Mouse (Mus musculus) megakaryocyte progenitor cell, adult 5-6 weeks (primary cell): ENCODE measurements around the gene Gprc5a. TPM values are rescaled to one million over a fixed set of nuclear protein-coding genes. Genes with fewer than 3 reads are reported as not detected.

ENCODE experiments used
- total RNA-seq, 2 experiments: library from RNA; stranded (forward) in 1 of 2; stranded (reverse) in 1 of 2; fragments of 157-497, 149-512 nt in 1 of 2; fragments of 200-1000 nt in 1 of 2; gene quantifications; 2 replicates each; pipeline versions ENCODE4 v1.2.3 to v1.2.4; 2015 to 2017

Gene Gprc5a
- total RNA-seq, 2 experiments from 2014 or later, result not detected

Other genes starting within 250 kb of the Gprc5a start
- gene Crebl2, start 235.5 kb upstream of the Gprc5a start, total RNA-seq (2015), result 2.0 and 4.5 TPM in 2 replicates
- 2.5 and 4.1 TPM in 2 replicates for gene Crebl2, start 235.5 kb upstream of the Gprc5a start, total RNA-seq (2017)
- gene Gpr19, start 167.1 kb upstream of the Gprc5a start, total RNA-seq (2015), result 7.7 and 12.8 TPM in 2 replicates
- 7.2 and 7.6 TPM in 2 replicates for gene Gpr19, start 167.1 kb upstream of the Gprc5a start, total RNA-seq (2017)
- gene Cdkn1b, start 145.2 kb upstream of the Gprc5a start, total RNA-seq (2015), result 20.1 and 21.1 TPM in 2 replicates
- 36.8 and 39.1 TPM in 2 replicates for gene Cdkn1b, start 145.2 kb upstream of the Gprc5a start, total RNA-seq (2017)
- 0.05 TPM in 1 of 2 replicates, not detected in the other for gene Apold1, start 83.9 kb upstream of the Gprc5a start, total RNA-seq (2015)
- gene Apold1, start 83.9 kb upstream of the Gprc5a start, total RNA-seq (2017), result 0.10 TPM in 1 of 2 replicates, not detected in the other
- 52.4 and 69.7 TPM in 2 replicates for gene Ddx47, start 54.0 kb upstream of the Gprc5a start, total RNA-seq (2015)
- gene Ddx47, start 54.0 kb upstream of the Gprc5a start, total RNA-seq (2017), result 95.0 and 96.0 TPM in 2 replicates
- gene Gprc5d, start 52.6 kb downstream of the Gprc5a start, total RNA-seq (2015), result not detected in 2 replicates
- gene Gprc5d, start 52.6 kb downstream of the Gprc5a start, total RNA-seq (2017), result not detected in 2 replicates
- gene Fam234b, start 132.3 kb downstream of the Gprc5a start, total RNA-seq (2015), result 5.9 and 6.5 TPM in 2 replicates
- gene Fam234b, start 132.3 kb downstream of the Gprc5a start, total RNA-seq (2017), result 5.4 and 6.8 TPM in 2 replicates
- 12.9 and 15.0 TPM in 2 replicates for gene Hebp1, start 132.4 kb downstream of the Gprc5a start, total RNA-seq (2015)
- gene Hebp1, start 132.4 kb downstream of the Gprc5a start, total RNA-seq (2017), result 20.0 and 21.2 TPM in 2 replicates
- not detected in 2 replicates for gene Gsg1, start 188.7 kb downstream of the Gprc5a start, total RNA-seq (2015)
- gene Gsg1, start 188.7 kb downstream of the Gprc5a start, total RNA-seq (2017), result not detected in 2 replicates
- not detected in 2 replicates for gene Pbp2, start 244.8 kb downstream of the Gprc5a start, total RNA-seq (2015)
- gene Pbp2, start 244.8 kb downstream of the Gprc5a start, total RNA-seq (2017), result not detected in 2 replicates